Mouse (Mus musculus): Measurements from ENCODE around the gene Igdcc3.
"Not testable (repeated sequence)": the region's sequence is repeated elsewhere in the genome, so short reads cannot be mapped to it uniquely, and the experiment has no call there.

GRCm38 (mm10) chr9:65220398-65220797, 79.4 kb downstream of the Igdcc3 start:
- TF ChIP-seq EP300 (IDR thresholded peaks at IDR 0.05; ENCODE audit: low read depth): not testable (repeated sequence)
- TF ChIP-seq CTCF (IDR thresholded peaks at IDR 0.05; ENCODE audit: low read depth): peak; percentile 50; the same call in 1 of the 2 replicates
